Mouse (Mus musculus) heart, embryonic 12.5 days (tissue): Measurements from ENCODE around the gene Rftn1. TPM values are rescaled to one million over a fixed set of nuclear protein-coding genes. Genes with fewer than 3 reads are reported as not detected.

Source experiments
- ATAC-seq: fragments of 200-750 bp; cut with Nextera tagmentation; 2 replicates; pipeline ENCODE4 v1.8.0; 2017; ENCODE audit warnings: moderate TSS enrichment, moderate library complexity; ENCODE audit not compliant: insufficient number of reproducible peaks, low FRiP score
- H3K27ac ChIP-seq: fragments of 300-500 bp; sonication (generic); 2 replicates; pipeline ENCODE4 v1.5.1; 2016; ENCODE audit warnings: mild to moderate bottlenecking, moderate library complexity; ENCODE audit not compliant: poor library complexity, severe bottlenecking
- H3K27me3 ChIP-seq: fragments of 300-500 bp; sonication (generic); replicated peaks from 2 replicates; pipeline ENCODE4 v1.6.1; 2016; ENCODE audit warnings: mild to moderate bottlenecking, moderate library complexity
- H3K36me3 ChIP-seq: fragments of 300-500 bp; sonication (generic); 2 replicates; pipeline ENCODE4 v1.6.1; 2016; ENCODE audit warnings: mild to moderate bottlenecking, moderate library complexity
- H3K4me1 ChIP-seq: fragments of 300-500 bp; sonication (generic); replicated peaks from 2 replicates; pipeline ENCODE4 v1.6.1; 2016; ENCODE audit warnings: mild to moderate bottlenecking
- H3K4me2 ChIP-seq: fragments of 300-500 bp; sonication (generic); 2 replicates; pipeline ENCODE4 v1.6.1; 2016; ENCODE audit warnings: mild to moderate bottlenecking, moderate library complexity
- H3K4me3 ChIP-seq: fragments of 300-500 bp; sonication (generic); 2 replicates; pipeline ENCODE4 v1.5.1; 2016; ENCODE audit warnings: mild to moderate bottlenecking
- H3K9ac ChIP-seq: fragments of 300-500 bp; sonication (generic); 2 replicates; pipeline ENCODE4 v1.6.1; 2016; ENCODE audit warnings: mild to moderate bottlenecking, moderate library complexity
- H3K9me3 ChIP-seq: fragments of 300-500 bp; sonication (generic); replicated peaks from 2 replicates; pipeline ENCODE4 v1.6.1; 2016; ENCODE audit warnings: mild to moderate bottlenecking, moderate library complexity
- WGBS: fragments of 180-500 bp; shearing (Covaris S2); methylation state at CpG from one replicate; pipeline ENCODE4 v1.1.7; 2016; 5-methylcytosine and 5-hydroxymethylcytosine counted together
- polyA plus RNA-seq: library from polyadenylated mRNA; unstranded; fragments of >200 nt; fragmentation: Nextera tagmentation; extraction: Ambion mirVana; gene quantifications from 2 replicates; pipeline ENCODE4 v1.2.1, GENCODE M21; 2016

Rftn1 gene
- polyA plus RNA-seq, 1 experiment from 2014 or later: 24.2 TPM

GRCm38 (mm10) chr17:50169946-50170427 lies 20.5 kb downstream of the Rftn1 start:
- H3K4me3 ChIP-seq: no peak overlapping the region
- H3K9me3 ChIP-seq: peaks cover 10% of the 10 kb centered on the region
- no peak overlapping the region for H3K27ac ChIP-seq
- H3K4me2 ChIP-seq: no peak overlapping the region
- H3K4me1 ChIP-seq: peaks cover 27% of the 10 kb centered on the region
- H3K36me3 ChIP-seq: peaks cover 37% of the 10 kb centered on the region
- ATAC-seq: no peak
- H3K27me3 ChIP-seq: no peaks in the 10 kb centered on the region
- H3K9ac ChIP-seq: no peak overlapping the region
- WGBS: 63% methylated on average over 7 of the region's 7 CpGs

DNA sequence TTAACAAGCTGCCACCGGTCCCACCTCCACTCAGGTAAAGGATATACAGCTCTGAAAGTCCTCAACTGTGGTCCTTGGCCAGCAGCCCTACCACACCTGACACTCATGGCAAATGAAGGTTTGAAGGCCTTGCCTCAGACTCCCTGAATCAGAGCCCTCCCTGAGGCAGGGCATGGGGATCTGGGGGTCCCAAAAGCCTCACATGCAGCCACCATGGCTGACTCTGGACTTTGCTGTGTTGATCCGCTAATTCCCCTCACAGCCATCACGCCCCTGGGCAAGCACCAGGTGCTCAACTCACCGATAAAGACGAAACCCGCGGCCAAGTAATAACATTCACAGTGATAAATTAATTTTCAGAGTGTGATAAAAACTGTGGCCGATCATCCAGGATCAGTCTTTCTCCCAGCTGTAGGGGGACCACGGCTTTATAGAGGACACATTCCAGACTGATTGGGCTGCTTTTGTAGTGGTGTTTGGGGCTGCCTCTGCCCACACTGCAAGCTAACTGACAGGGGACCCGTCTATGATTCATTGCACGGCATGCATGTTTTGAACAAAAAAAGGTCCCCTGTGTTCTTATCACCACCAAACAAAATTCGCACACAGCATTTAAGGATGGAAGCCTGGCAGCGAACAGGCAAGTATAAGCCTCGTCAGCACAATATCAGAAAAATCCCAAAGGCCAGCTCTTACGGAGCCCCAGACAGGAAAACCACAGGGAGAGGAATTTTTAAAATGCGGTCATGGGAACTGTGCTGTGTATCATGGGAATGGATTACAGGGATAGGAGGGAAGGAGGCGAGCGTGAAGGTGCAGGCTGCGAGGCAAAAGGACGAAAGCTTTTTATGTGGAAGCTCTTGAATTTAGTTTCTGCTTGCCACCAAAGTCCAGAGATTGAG lies 29.3 kb downstream of the Rftn1 start:
- no peak overlapping the region for H3K9ac ChIP-seq
- 69% methylated on average over 20 of the region's 20 CpGs for WGBS
- no peaks in the 10 kb centered on the region for H3K27me3 ChIP-seq
- H3K4me3 ChIP-seq: no peak overlapping the region
- H3K9me3 ChIP-seq: peaks cover 6% of the 10 kb centered on the region
- H3K36me3 ChIP-seq: peaks cover 23% of the 10 kb centered on the region
- ATAC-seq: no peak
- no peak overlapping the region for H3K4me2 ChIP-seq
- peaks cover 7% of the 10 kb centered on the region for H3K4me1 ChIP-seq
- no peak overlapping the region for H3K27ac ChIP-seq

DNA sequence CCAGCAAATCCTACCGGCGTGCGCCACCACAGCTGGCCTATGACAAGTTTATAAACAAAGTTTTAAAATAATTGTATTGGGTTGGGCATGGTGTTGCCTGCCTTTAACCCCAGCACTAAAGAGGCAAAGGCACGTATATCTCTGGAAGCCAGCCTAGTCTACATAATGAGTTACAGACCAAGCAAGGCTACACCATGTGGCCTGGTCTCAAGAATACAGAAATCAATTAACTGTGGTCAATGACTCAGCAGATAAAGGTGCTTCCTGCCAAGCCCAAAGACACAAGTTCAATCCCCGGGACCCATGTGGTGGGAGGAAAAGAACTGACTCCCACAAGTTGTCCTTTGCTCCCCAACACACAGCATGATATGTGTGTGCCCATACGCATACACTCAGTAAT lies 30.1 kb downstream of the Rftn1 start:
- Histone ChIP-seq H3K9ac (no peak overlapping the region), H3K27me3 (no peaks in the 10 kb centered on the region), H3K36me3 (peaks cover 17% of the 10 kb centered on the region), H3K9me3 (peaks cover 6% of the 10 kb centered on the region), H3K27ac (no peak overlapping the region), H3K4me1 (peaks cover 7% of the 10 kb centered on the region), H3K4me2 (no peak overlapping the region), H3K4me3 (no peak overlapping the region)
- WGBS: 85% methylated on average over 6 of the region's 6 CpGs
- no peak for ATAC-seq

- peaks cover 11% of the 10 kb centered on the region for H3K36me3 ChIP-seq
- no peak overlapping the region for H3K4me3 ChIP-seq
- whole genome bisulfite sequencing: 83% methylated on average over 6 of the region's 6 CpGs
- no peak for ATAC-seq
- H3K4me1 ChIP-seq: peaks cover 7% of the 10 kb centered on the region
- peaks cover 5% of the 10 kb centered on the region; the same call in 1 of the 2 replicates for H3K9me3 ChIP-seq
- no peak overlapping the region for H3K4me2 ChIP-seq
- H3K9ac ChIP-seq: no peak overlapping the region
- no peak overlapping the region for H3K27ac ChIP-seq
- no peaks in the 10 kb centered on the region for H3K27me3 ChIP-seq
Observed at GRCm38 (mm10) chr17:50159816-50160215, 30.7 kb downstream of the Rftn1 start.

GRCm38 (mm10) chr17:50158565-50158964 lies 31.9 kb downstream of the Rftn1 start:
- Histone ChIP-seq H3K4me3 (no peak overlapping the region), H3K27me3 (no peaks in the 10 kb centered on the region), H3K36me3 (no peaks in the 10 kb centered on the region), H3K4me1 (peaks cover 7% of the 10 kb centered on the region), H3K9me3 (no peaks in the 10 kb centered on the region), H3K27ac (no peak overlapping the region), H3K9ac (no peak overlapping the region), H3K4me2 (no peak overlapping the region)
- peak; percentile 55; the same call in 1 of the 2 replicates for ATAC-seq
- WGBS: 59% methylated on average over 6 of the region's 6 CpGs

- H3K27ac ChIP-seq: no peak overlapping the region
- H3K4me2 ChIP-seq: no peak overlapping the region
- peaks cover 4% of the 10 kb centered on the region; the same call in 1 of the 2 replicates for H3K36me3 ChIP-seq
- no peak for ATAC-seq
- no peak overlapping the region for H3K9ac ChIP-seq
- H3K4me1 ChIP-seq: peaks cover 7% of the 10 kb centered on the region
- H3K27me3 ChIP-seq: no peaks in the 10 kb centered on the region
- no peaks in the 10 kb centered on the region for H3K9me3 ChIP-seq
- WGBS: 89% methylated on average over 15 of the region's 15 CpGs
- H3K4me3 ChIP-seq: no peak overlapping the region
Observed at GRCm38 (mm10) chr17:50157190-50158150, 33.0 kb downstream of the Rftn1 start.

GRCm38 (mm10) chr17:50152085-50152484 lies 38.4 kb downstream of the Rftn1 start:
- WGBS: 84% methylated on average over 5 of the region's 5 CpGs

GRCm38 (mm10) chr17:50151208-50151723 lies 39.2 kb downstream of the Rftn1 start:
- no peaks in the 10 kb centered on the region for H3K27me3 ChIP-seq
- 83% methylated on average over 7 of the region's 7 CpGs for WGBS
- no peak overlapping the region for H3K27ac ChIP-seq
- no peak overlapping the region for H3K9ac ChIP-seq
- H3K9me3 ChIP-seq: no peaks in the 10 kb centered on the region
- ATAC-seq: no peak
- H3K4me3 ChIP-seq: no peak overlapping the region
- H3K4me1 ChIP-seq: no peaks in the 10 kb centered on the region; the same call in 1 of the 2 replicates
- H3K36me3 ChIP-seq: peaks cover 21% of the 10 kb centered on the region; the same call in 1 of the 2 replicates
- no peak overlapping the region for H3K4me2 ChIP-seq

More at GRCm38 (mm10) chr17:50152085-50152484, 38.4 kb downstream of the Rftn1 start:
- Histone ChIP-seq H3K27me3 (no peaks in the 10 kb centered on the region), H3K4me1 (no peaks in the 10 kb centered on the region; the same call in 1 of the 2 replicates), H3K27ac (no peak overlapping the region), H3K4me2 (no peak overlapping the region), H3K4me3 (no peak overlapping the region), H3K9ac (no peak overlapping the region), H3K36me3 (peaks cover 16% of the 10 kb centered on the region; the same call in 1 of the 2 replicates), H3K9me3 (no peaks in the 10 kb centered on the region)
- no peak for ATAC-seq

GRCm38 (mm10) chr17:50150416-50151207 lies 39.9 kb downstream of the Rftn1 start:
- WGBS: 68% methylated on average over 16 of the region's 16 CpGs
- no peak overlapping the region for H3K4me3 ChIP-seq
- H3K9ac ChIP-seq: no peak overlapping the region
- no peaks in the 10 kb centered on the region for H3K9me3 ChIP-seq
- H3K4me2 ChIP-seq: no peak overlapping the region
- no peak overlapping the region for H3K27ac ChIP-seq
- ATAC-seq: no peak
- H3K27me3 ChIP-seq: no peaks in the 10 kb centered on the region
- H3K4me1 ChIP-seq: no peaks in the 10 kb centered on the region; the same call in 1 of the 2 replicates
- peaks cover 24% of the 10 kb centered on the region; the same call in 1 of the 2 replicates for H3K36me3 ChIP-seq

DNA sequence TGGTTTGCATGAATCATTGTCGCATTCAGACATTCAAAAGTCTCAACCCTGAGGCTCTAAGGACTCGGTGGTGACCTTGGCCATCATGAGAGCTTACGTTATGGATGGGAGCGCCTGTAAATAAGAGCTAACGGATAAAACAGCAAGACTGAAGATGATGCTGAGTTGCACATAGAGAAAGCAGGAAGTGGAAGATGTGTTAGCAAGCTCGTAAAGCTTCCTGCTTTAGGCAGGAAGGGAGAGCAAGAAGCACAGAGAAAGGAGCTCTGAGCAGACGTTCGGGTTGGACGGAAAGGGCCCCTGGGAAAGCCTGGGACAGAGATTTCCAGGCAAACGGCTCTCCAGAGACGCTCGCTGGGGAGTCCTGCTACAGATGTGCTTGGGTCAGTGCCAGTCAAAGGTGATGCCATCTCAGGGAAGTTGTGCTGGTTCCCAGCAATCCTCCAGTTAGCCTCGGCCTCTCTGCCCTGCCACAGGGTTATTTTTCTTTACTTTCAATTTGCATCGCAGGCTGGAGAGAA lies 40.7 kb downstream of the Rftn1 start:
- no peaks in the 10 kb centered on the region for H3K9me3 ChIP-seq
- no peak overlapping the region for H3K4me3 ChIP-seq
- no peak overlapping the region for H3K4me2 ChIP-seq
- H3K9ac ChIP-seq: no peak overlapping the region
- H3K27me3 ChIP-seq: no peaks in the 10 kb centered on the region
- WGBS: 73% methylated on average over 14 of the region's 14 CpGs
- H3K4me1 ChIP-seq: no peaks in the 10 kb centered on the region; the same call in 1 of the 2 replicates
- ATAC-seq: no peak
- H3K36me3 ChIP-seq: peaks cover 30% of the 10 kb centered on the region
- no peak overlapping the region for H3K27ac ChIP-seq
